Comparison of ENCODE assay signal across 9 mouse cellular contexts in the genomic region with DNA sequence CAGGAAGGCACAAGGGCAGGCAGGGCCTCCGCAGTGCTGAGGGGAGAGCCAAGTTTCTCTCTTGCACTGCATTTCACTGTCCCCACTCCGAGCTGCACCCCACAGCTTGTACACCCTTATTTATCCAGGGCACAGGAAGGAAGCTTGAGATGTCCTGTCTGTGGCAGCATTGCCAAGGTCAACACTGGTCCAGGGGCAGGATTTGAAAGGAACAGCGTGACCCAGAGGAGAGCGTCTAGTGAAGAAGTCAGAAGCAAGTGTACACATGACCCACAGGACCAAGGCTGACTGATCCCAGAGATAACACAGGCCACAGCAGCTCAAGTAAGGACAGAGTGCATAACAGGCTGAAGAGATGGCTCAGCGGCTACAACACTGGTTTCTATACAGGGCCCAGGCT. TPM values are rescaled to one million over a fixed set of nuclear protein-coding genes. Genes with fewer than 3 reads are reported as not detected.
DNase-seq lines count a peak whose midpoint lies in the region; ATAC-seq and TF ChIP-seq lines count a peak whose summit lies in the region.
"Had no signal": no experiment of that assay in that cellular context is flagged by ENCODE, and none has a peak within 500 bp of the region (broad histone marks: within the 10 kb centered on the region; RNA-seq: fewer than 3 reads in every experiment).

No protein-coding gene starts in this region.

- peak; percentile 96 for DNase-seq in heart, adult 11 months
- no peak for DNase-seq in heart, postnatal 4 days
- peak; percentile 55 for DNase-seq in ovary, postnatal 36 days (ENCODE audit: low spot score)
- DNase-seq in ovary, postnatal 10 days (ENCODE audit: low spot score), result no peak
- no peak for DNase-seq in stomach, postnatal 0 days (ENCODE audit: low spot score)
- no peak for DNase-seq in layer of hippocampus, postnatal 14 days (ENCODE audit: low spot score in 2 of 2)
- no peak for DNase-seq in embryo, embryonic 10 days (ENCODE audit: low spot score)
- DNase-seq: cerebellum, adult 11-12 months had no signal

- peaks cover 18% of the 10 kb centered on the region for H3K9me3 ChIP-seq in limb, embryonic 13.5 days
- H3K9me3 ChIP-seq in stomach, postnatal 0 days (ENCODE audit: control insufficient read depth, low read length), result no peaks in the 10 kb centered on the region

- no peak overlapping the region for H3K9ac ChIP-seq in limb, embryonic 13.5 days
- no peak overlapping the region for H3K9ac ChIP-seq in stomach, postnatal 0 days (ENCODE audit: low read length)

- WGBS in limb, embryonic 13.5 days, result 92% methylated on average over 5 of the region's 5 CpGs
- WGBS in stomach, postnatal 0 days, result 72% methylated on average over 5 of the region's 5 CpGs

- H3K27me3 ChIP-seq in limb, embryonic 13.5 days, result no peaks in the 10 kb centered on the region
- no peaks in the 10 kb centered on the region for H3K27me3 ChIP-seq in stomach, postnatal 0 days (ENCODE audit: control insufficient read depth, insufficient read depth, low read length)

- H3K4me2 ChIP-seq in limb, embryonic 13.5 days (replicated peaks), result no peak overlapping the region
- no peak overlapping the region for H3K4me2 ChIP-seq in stomach, postnatal 0 days (replicated peaks; ENCODE audit: low read depth)

- peak overlapping the region; percentile 58; the same call in 1 of the 2 replicates for H3K27ac ChIP-seq in limb, embryonic 13.5 days
- H3K27ac ChIP-seq in stomach, postnatal 0 days (replicated peaks), result 0 out of 2 replicates have a peak overlapping the region, but pooled peaks have one; percentile 24

- TF ChIP-seq EP300 in stomach, postnatal 0 days (optimal IDR thresholded peaks at IDR 0.05), result no peak

- no peak for ATAC-seq in limb, embryonic 13.5 days (ENCODE audit: low FRiP score, low read depth)
- no peak for ATAC-seq in stomach, postnatal 0 days (ENCODE audit: low FRiP score, low TSS enrichment)

- TF ChIP-seq CTCF in stomach, postnatal 0 days (IDR thresholded peaks at IDR 0.05; ENCODE audit: low read depth), result no peak

- H3K4me1 ChIP-seq in limb, embryonic 13.5 days, result no peaks in the 10 kb centered on the region
- H3K4me1 ChIP-seq in stomach, postnatal 0 days (replicated peaks; ENCODE audit: control insufficient read depth, insufficient read depth), result no peaks in the 10 kb centered on the region

- peaks cover 91% of the 10 kb centered on the region for H3K36me3 ChIP-seq in limb, embryonic 13.5 days
- H3K36me3 ChIP-seq in stomach, postnatal 0 days (ENCODE audit: control insufficient read depth, insufficient read depth, low read length), result peaks cover 16% of the 10 kb centered on the region

- no peak overlapping the region for H3K4me3 ChIP-seq in limb, embryonic 13.5 days
- no peak overlapping the region for H3K4me3 ChIP-seq in stomach, postnatal 0 days (ENCODE audit: low read depth, low read length)

RNA-seq across cellular contexts. Expression of a gene that starts 32.3 kb away (rescaled TPM):
- total RNA-seq in heart, postnatal 4 days (2021), result 10 to 100 TPM; 43.1 to 46.0 TPM
- 7.1 and 7.7 TPM in 2 replicates for polyA plus RNA-seq in limb, embryonic 13.5 days (2015; fragmentation: Nextera tagmentation; extraction: Ambion mirVana)
- polyA plus RNA-seq in stomach, postnatal 0 days (2015; fragmentation: Nextera tagmentation; extraction: Ambion mirVana), result 2.6 and 2.7 TPM in 2 replicates
- total RNA-seq in layer of hippocampus, postnatal 14 days (2021), result 10 to 100 TPM; 13.7 to 14.8 TPM

RNA-seq across cellular contexts. Expression of a gene that starts 54.0 kb away (rescaled TPM):
- total RNA-seq in heart, postnatal 4 days (2021), result 10 to 100 TPM; 17.5 to 18.3 TPM
- 50.3 and 54.4 TPM in 2 replicates for polyA plus RNA-seq in limb, embryonic 13.5 days (2015; fragmentation: Nextera tagmentation; extraction: Ambion mirVana)
- 17.1 and 18.8 TPM in 2 replicates for polyA plus RNA-seq in stomach, postnatal 0 days (2015; fragmentation: Nextera tagmentation; extraction: Ambion mirVana)
- total RNA-seq in layer of hippocampus, postnatal 14 days (2021), result 10 to 100 TPM; 35.5 to 40.3 TPM

Comparison
In these comparisons a context has a peak if more than half of its experiments do, and no peak if none do; other contexts are left out.
1. DNase-seq: peak in heart, adult 11 months (single experiment) and ovary, postnatal 36 days (single experiment); none in heart, postnatal 4 days (single experiment), ovary, postnatal 10 days (single experiment), stomach, postnatal 0 days (single experiment), layer of hippocampus, postnatal 14 days (0 of 2) and embryo, embryonic 10 days (single experiment).